Mouse (Mus musculus): ENCODE results near the gene Ccdc151.
A peak's percentile ranks its signal among the peaks of the same experiment; 100 is the strongest.

Gene Ccdc151

DNA sequence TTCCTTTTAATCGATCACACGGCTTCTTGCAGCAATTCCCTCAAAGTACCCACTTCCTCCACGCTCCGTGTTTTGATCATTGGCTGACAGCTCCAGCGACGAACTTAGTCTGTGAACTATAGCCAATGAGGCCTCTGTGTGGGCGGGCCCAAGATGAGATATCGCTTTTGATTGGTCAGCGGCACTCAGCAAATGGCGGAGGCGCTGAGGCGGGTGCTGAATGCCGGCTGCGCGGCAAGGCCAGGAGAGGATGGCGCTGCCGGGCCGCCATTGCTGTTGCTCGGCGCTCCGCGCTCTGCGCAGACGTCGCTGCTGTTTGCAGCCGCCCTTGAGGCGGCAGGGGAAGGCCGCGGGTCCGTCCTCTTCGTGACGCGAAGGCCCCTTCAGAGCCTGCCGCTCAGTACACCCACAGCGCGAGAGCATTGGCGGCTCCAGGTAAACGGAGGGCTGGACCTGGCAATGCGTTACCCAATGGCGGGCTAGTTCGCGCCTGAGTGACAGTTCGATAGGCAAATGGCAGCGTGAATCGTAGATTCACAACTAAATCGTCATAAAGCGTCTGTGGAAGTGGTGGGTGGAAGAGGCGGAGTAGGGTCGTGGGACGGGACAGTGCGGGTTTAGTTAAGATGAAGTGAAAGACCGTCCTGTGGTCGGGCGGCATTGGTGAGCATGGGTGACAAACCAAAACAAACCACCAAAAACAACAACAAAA lies 46.7 kb downstream of the Ccdc151 start, which contains the start of gene Swsap1:
Swsap1 (plus strand) TSS at position 186 of the 712 bp plus-strand sequence.
- peak; percentile 97 to 99 for DNase-seq

DNA sequence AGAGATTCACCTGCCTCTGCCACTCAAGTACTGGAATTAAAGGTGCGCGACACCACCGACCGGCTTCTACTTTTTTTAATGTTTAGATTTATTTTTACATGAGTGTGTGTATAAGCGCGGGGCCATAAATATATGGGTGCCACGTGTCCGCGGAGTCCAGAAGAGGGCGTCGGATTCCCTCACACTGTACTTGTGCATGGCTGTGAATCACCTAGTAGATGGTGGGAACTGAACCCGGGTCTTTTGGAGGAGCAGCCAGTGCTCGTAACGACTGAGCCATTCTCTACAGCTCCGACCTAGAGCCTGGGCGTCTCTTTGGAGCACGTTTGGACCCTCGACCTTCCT lies 47.2 kb downstream of the Ccdc151 start:
- DNase-seq = no peak

DNA sequence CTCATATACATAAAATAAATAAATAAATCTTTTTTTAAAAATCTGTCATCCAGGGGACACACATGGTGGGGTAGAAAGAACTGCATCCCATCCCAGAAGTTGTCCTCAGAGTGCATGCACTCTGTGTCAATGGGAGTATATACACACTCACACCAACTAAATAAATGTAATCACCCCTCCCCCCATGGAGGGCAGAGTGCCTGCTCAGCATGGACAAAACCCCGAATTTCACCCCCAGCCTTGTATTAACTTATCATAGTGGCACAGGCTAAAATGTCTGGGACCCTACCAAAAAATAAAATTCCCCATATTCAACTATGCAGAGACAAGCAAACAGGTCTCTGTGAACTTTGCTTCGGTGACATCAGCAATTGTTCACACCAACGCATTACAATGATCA lies 47.8 kb downstream of the Ccdc151 start:
- no peak for DNase-seq

DNA sequence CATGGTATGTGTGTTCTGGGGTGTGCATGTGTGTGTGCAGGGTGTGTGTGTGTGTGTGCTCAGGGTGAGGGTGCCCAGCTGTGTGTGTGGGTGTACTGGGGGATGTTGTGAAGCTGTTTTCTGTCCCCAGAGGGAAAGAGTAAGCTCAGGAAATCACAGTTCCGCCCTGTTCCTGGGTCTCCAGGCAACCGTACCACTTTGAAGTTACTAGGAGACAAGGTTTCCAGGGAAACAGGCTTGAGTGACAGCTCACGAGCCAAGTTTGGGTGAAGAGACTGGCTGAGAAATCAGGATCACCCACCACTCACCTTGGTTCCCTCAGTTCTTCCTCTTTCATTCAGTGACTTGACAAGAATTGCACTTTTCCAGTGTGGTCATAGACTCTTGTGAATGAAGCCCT lies 48.8 kb downstream of the Ccdc151 start:
- no peak for DNase-seq

DNA sequence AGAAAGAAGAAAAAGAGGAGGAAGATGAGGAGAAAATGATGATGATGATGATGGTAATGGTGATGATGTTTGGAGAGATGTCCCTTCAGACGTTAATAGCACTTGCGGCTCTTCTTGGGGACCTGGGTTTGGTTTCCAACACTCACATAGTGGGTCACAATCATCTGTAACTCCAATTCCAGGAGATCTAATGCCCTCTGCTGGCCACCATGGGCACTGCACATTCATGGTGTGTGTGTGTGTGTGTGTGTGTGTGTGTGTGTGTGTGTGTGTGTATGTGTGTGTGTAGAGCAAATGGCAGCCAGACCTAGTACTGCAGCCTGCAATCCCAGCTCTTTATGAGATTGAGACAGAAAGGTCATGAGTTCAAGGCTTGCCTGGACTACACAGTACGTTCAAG lies 50.5 kb downstream of the Ccdc151 start:
- no peak for DNase-seq

DNA sequence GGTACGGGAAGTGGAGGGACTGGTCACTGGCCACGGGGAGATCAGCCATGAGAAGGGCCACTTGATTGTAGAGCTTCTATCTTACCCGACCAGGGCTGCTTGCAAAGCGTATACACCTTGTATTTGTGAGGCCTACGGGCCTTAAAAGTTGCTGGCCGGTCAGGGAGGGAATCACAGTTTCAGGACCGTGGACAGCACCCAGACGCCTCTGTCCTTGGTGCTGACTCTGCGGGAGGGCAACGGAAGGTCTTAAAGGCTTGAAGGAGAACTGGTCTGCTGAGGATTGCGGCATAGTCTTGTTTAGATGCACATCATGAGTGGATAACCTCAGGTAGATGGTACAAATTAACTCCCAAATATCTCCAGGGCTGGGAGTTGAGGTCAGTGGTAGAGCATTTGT lies 52.1 kb downstream of the Ccdc151 start:
- DNase-seq = peak; percentile 46 to 84

DNA sequence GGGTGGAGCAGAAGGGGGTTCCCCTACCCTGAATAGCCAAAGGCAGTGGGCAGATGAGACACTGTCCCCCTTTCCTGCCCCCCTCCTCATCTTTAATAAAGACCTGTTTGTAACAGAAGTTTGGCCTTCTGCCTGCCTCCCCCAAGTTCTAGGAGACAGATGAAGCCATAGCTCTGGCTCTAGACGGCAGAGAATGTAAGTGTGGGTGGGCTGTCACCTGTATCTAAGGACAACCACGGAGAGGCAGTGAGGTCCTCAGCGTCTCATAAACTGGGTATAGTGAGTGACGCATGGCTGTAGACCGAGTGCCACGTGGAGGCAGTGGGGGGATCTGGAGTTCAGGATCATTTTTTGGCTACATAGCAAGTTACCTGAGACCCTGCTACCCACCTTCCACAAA lies 53.6 kb downstream of the Ccdc151 start:
- DNase-seq = no peak

DNA sequence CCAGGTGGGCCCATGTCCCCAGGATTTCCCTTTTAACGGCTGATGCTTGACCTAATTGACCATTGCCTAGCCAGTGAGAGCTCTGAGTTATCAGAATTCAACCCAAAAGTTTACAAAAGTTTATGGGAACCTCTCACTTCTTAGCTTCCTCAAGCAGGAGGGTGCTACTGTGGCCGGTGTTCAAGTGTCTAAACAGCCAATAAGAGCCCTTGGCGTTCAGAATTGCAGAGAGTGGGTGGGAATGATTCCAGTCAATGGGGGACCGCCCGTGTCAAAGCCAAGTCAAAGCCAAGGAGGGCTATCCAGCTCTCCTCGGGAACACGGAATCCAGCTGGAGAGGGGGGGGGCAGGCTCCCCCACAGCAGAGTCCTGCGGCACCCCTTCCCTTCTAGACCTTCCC lies 54.3 kb downstream of the Ccdc151 start:
- no peak for DNase-seq

DNA sequence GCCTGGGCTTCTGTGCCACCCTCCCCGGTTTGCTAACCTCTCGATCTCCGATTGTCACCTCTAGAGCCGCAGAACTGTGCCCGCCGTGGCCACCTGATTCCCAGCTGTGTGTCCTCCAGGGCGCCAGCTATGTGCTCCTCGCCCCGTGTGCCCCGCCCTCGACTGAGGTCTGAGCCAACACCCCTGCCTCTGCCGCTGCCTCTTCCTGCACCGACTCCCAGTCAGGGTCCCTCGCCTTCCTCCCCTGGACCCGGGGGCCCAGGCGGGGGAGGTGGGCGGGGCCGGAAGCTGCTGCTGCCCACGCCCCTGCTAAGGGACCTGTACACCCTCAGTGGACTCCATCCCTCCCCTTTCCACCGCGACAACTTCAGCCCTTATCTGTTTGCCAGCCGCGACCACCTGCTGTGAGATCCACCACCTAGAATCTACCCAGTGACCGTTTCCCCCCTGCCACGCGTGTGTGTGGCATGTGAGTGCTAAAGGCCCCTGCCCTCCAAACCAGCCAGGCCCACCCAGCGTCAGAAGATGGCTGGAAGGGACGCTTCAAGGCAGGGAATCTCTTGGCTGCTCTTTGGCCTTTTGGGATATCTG lies 54.8 kb downstream of the Ccdc151 start:
- no peak for DNase-seq

DNA sequence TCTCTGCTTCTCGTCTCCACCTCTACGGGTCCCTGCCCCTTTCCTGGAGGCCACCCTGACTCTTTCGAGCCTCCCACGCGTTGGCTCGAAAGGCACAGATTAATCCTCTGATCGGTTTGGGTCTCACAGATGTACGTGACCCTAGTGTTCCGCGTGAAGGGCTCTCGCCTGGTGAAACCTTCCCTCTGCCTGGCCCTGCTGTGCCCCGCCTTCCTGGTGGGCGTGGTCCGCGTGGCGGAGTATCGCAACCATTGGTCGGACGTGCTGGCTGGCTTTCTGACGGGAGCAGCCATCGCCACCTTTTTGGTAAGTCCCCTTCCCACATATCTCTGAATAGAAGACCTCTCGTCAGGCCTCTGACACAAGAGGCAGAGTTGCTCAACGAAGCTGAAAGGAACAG lies 58.2 kb downstream of the Ccdc151 start:
- DNase-seq = peak in 1 of 2 experiments; percentile 51

DNA sequence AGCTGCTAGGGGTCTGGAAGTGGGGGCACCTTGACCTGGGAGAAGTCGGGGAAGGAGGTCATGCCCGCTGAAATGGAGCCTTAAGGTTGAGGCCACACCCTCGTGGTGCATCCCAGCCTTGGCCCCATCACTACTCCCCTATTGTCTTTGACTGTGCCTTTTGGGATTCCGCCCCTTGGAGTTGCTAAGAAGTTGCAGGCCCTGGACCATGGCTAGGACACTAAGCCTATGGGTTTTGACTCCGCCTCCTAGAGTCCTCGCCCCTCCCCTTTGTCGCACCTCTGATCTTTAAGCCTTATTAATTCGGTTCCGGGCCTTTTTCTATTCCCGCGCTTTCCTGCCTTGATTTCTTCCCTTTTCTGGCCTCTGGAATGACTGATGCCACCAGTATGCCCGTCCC lies 58.8 kb downstream of the Ccdc151 start:
- no peak for DNase-seq

DNA sequence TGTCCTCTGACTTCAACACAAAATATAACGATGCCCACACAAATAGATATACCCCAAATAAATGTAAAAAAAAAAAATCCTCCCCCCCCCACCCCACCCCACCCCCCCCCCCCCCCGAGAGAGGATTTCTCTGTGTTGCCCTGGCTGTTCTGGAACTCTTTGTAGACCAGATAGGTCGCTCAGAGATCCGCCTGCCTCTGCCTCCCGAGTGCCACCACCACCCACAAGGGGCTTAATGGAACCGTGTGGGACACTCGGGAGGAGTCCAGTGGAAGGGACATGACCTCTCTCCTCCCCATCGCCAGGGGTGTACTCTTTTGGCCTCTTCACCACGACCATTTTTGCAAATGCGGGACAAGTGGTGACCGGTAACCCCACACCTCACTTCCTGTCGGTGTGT lies 59.4 kb downstream of the Ccdc151 start:
- DNase-seq = no peak
